ENCODE assay signal across 23 mouse cellular contexts in genomic region chr9:116702611-116703010, GRCm38 (mm10).
A peak's percentile ranks its signal among the peaks of the same experiment; 100 is the strongest.
DNase-seq lines count a peak whose midpoint lies in the region; ATAC-seq lines count a peak whose summit lies in the region.
"Had no signal": no experiment of that assay in that cellular context is flagged by ENCODE, and none has a peak within 500 bp of the region (broad histone marks: within the 10 kb centered on the region; RNA-seq: fewer than 3 reads in every experiment).

No protein-coding gene starts in this region.

- no peaks in the 10 kb centered on the region for H3K36me3 ChIP-seq in intestine, embryonic 14.5 days (ENCODE audit: control insufficient read depth, insufficient read depth, low read length)
- no peaks in the 10 kb centered on the region for H3K36me3 ChIP-seq in intestine, embryonic 16.5 days (ENCODE audit: control insufficient read depth, insufficient read depth, low read length)
- no peaks in the 10 kb centered on the region for H3K36me3 ChIP-seq in stomach, embryonic 16.5 days (ENCODE audit: control insufficient read depth, insufficient read depth, low read length)
- H3K36me3 ChIP-seq: heart, embryonic 15.5 days; hindbrain, embryonic 15.5 days; midbrain, embryonic 10.5 days had no signal

- H3K4me2 ChIP-seq in intestine, embryonic 14.5 days (ENCODE audit: low read length), result no peak overlapping the region
- H3K4me2 ChIP-seq in intestine, embryonic 16.5 days (ENCODE audit: low read depth, low read length), result no peak overlapping the region
- no peak overlapping the region for H3K4me2 ChIP-seq in stomach, embryonic 16.5 days (ENCODE audit: low read depth, low read length)
- H3K4me2 ChIP-seq: embryonic facial prominence, embryonic 13.5 days; heart, embryonic 15.5 days; hindbrain, embryonic 15.5 days; limb, embryonic 13.5 days had no signal

- H3K4me1 ChIP-seq in intestine, embryonic 14.5 days (replicated peaks; ENCODE audit: control insufficient read depth, insufficient read depth, low read length), result peaks cover 10% of the 10 kb centered on the region; the same call in 1 of the 2 replicates
- no peaks in the 10 kb centered on the region for H3K4me1 ChIP-seq in intestine, embryonic 16.5 days (ENCODE audit: control insufficient read depth, insufficient read depth, low read length)
- no peaks in the 10 kb centered on the region for H3K4me1 ChIP-seq in stomach, embryonic 16.5 days (ENCODE audit: control insufficient read depth, insufficient read depth, low read length)
- H3K4me1 ChIP-seq: embryonic facial prominence, embryonic 13.5 days; hindbrain, embryonic 15.5 days; limb, embryonic 13.5 days; midbrain, embryonic 10.5 days had no signal

- no peak for ATAC-seq in intestine, embryonic 14.5 days (replicated peaks; ENCODE audit: low FRiP score, low TSS enrichment, low read depth)
- ATAC-seq in intestine, embryonic 16.5 days, result no peak
- no peak for ATAC-seq in stomach, embryonic 16.5 days (ENCODE audit: insufficient read depth, low FRiP score)

- peak; percentile 2 for DNase-seq in adrenal gland, adult 2 months
- no peak for DNase-seq in adrenal gland, adult 8-10 months
- no peak for DNase-seq in intestine, embryonic 14.5 days (ENCODE audit: low spot score)
- DNase-seq in lung, postnatal 36 days, result peak; percentile 20
- no peak for DNase-seq in lung, postnatal 14 days
- DNase-seq in testis, postnatal 14 days (ENCODE audit: low spot score), result no peak
- DNase-seq: adrenal gland, postnatal 10 days; cerebellum, adult 18-20 months; cerebellum, postnatal 36 days; gastrocnemius, postnatal 10 days; kidney, postnatal 14 days; layer of hippocampus, adult 9-11 months; lung, postnatal 10 days; right cerebral cortex, adult 18-20 months; thymus, postnatal 4 days had no signal

- H3K27ac ChIP-seq in intestine, embryonic 14.5 days (ENCODE audit: low read depth), result peak overlapping the region; percentile 44
- no peak overlapping the region for H3K27ac ChIP-seq in intestine, embryonic 16.5 days (ENCODE audit: low read length)
- H3K27ac ChIP-seq in stomach, embryonic 16.5 days (ENCODE audit: low read length), result peak overlapping the region; percentile 41; the same call in 1 of the 2 replicates
- H3K27ac ChIP-seq: embryonic facial prominence, embryonic 13.5 days; hindbrain, embryonic 15.5 days; limb, embryonic 13.5 days; liver, embryonic 14.5 days; midbrain, embryonic 10.5 days had no signal

- H3K4me3 ChIP-seq in intestine, embryonic 14.5 days (ENCODE audit: low read depth, low read length), result no peak overlapping the region
- H3K4me3 ChIP-seq in intestine, embryonic 16.5 days (ENCODE audit: low read length), result no peak overlapping the region
- no peak overlapping the region for H3K4me3 ChIP-seq in stomach, embryonic 16.5 days (replicated peaks; ENCODE audit: low read length)
- H3K4me3 ChIP-seq: embryonic facial prominence, embryonic 13.5 days; heart, embryonic 15.5 days; hindbrain, embryonic 15.5 days; limb, embryonic 13.5 days; midbrain, embryonic 10.5 days had no signal

- H3K27me3 ChIP-seq in intestine, embryonic 14.5 days (replicated peaks; ENCODE audit: control insufficient read depth, insufficient read depth, low read length), result no peaks in the 10 kb centered on the region
- H3K27me3 ChIP-seq in intestine, embryonic 16.5 days (replicated peaks; ENCODE audit: control insufficient read depth, insufficient read depth, low read length), result no peaks in the 10 kb centered on the region
- no peaks in the 10 kb centered on the region for H3K27me3 ChIP-seq in stomach, embryonic 16.5 days (ENCODE audit: control insufficient read depth, insufficient read depth, low read length)
- H3K27me3 ChIP-seq: embryonic facial prominence, embryonic 13.5 days; heart, embryonic 15.5 days; hindbrain, embryonic 15.5 days; limb, embryonic 13.5 days had no signal

- no peak overlapping the region for H3K9ac ChIP-seq in intestine, embryonic 14.5 days (ENCODE audit: low read length)
- no peak overlapping the region for H3K9ac ChIP-seq in intestine, embryonic 16.5 days (ENCODE audit: low read depth, low read length)
- no peak overlapping the region for H3K9ac ChIP-seq in stomach, embryonic 16.5 days (ENCODE audit: low read length)
- H3K9ac ChIP-seq: embryonic facial prominence, embryonic 13.5 days; heart, embryonic 15.5 days; hindbrain, embryonic 15.5 days; limb, embryonic 13.5 days; liver, embryonic 14.5 days had no signal

- H3K9me3 ChIP-seq in intestine, embryonic 14.5 days (ENCODE audit: control insufficient read depth, low read length), result no peaks in the 10 kb centered on the region
- no peaks in the 10 kb centered on the region for H3K9me3 ChIP-seq in intestine, embryonic 16.5 days (ENCODE audit: control insufficient read depth, low read length)
- peaks cover 5% of the 10 kb centered on the region; the same call in 1 of the 2 replicates for H3K9me3 ChIP-seq in stomach, embryonic 16.5 days (replicated peaks; ENCODE audit: control insufficient read depth, low read length)
- H3K9me3 ChIP-seq: heart, embryonic 15.5 days; hindbrain, embryonic 15.5 days; midbrain, embryonic 10.5 days had no signal

- 53% methylated on average over 1 of the region's 1 CpGs for WGBS in intestine, embryonic 14.5 days
- 62% methylated on average over 1 of the region's 1 CpGs for WGBS in intestine, embryonic 16.5 days
- 39% methylated on average over 1 of the region's 1 CpGs for WGBS in stomach, embryonic 16.5 days

Comparison
In these comparisons a context has a peak if more than half of its experiments do, and no peak if none do; other contexts are left out.
1. DNase-seq: peak in adrenal gland, adult 2 months (single experiment) and lung, postnatal 36 days (single experiment); none in adrenal gland, adult 8-10 months (single experiment), intestine, embryonic 14.5 days (single experiment), lung, postnatal 14 days (single experiment) and testis, postnatal 14 days (single experiment).